Mouse (Mus musculus) stomach, postnatal 0 days (tissue): Measurements from ENCODE around the gene Wdr31. TPM values are rescaled to one million over a fixed set of nuclear protein-coding genes. Genes with fewer than 3 reads are reported as not detected.

ENCODE experiments used
- ATAC-seq: fragments of 200-750 bp; cut with Nextera tagmentation; 2 replicates; pipeline ENCODE4 v1.8.0; 2017; ENCODE audit not compliant: low FRiP score, low TSS enrichment
- DNase-seq: peaks from one replicate; pipeline ENCODE4 v3.0.0-alpha.2; 2016; ENCODE audit warnings: low spot score
- H3K27ac ChIP-seq: fragments of 300-500 bp; sonication (generic); replicated peaks from 2 replicates; pipeline ENCODE4 v1.5.1; 2014; ENCODE audit warnings: mild to moderate bottlenecking, control low read depth
- H3K27me3 ChIP-seq: fragments of 300-500 bp; sonication (generic); 2 replicates; pipeline ENCODE4 v1.6.1; 2014; ENCODE audit warnings: low read length; ENCODE audit not compliant: control insufficient read depth, insufficient read depth
- H3K36me3 ChIP-seq: fragments of 300-500 bp; sonication (generic); 2 replicates; pipeline ENCODE4 v1.6.1; 2014; ENCODE audit warnings: low read length, mixed read lengths; ENCODE audit not compliant: control insufficient read depth, insufficient read depth
- H3K4me1 ChIP-seq: fragments of 300-500 bp; sonication (generic); replicated peaks from 2 replicates; pipeline ENCODE4 v1.6.1; 2014; ENCODE audit warnings: antibody characterized with exemption; ENCODE audit not compliant: control insufficient read depth, insufficient read depth
- H3K4me2 ChIP-seq: fragments of 300-500 bp; sonication (generic); replicated peaks from 2 replicates; pipeline ENCODE4 v1.6.1; 2014; ENCODE audit warnings: low read depth, mild to moderate bottlenecking, control low read depth, moderate library complexity
- H3K4me3 ChIP-seq: fragments of 300-500 bp; sonication (generic); 2 replicates; pipeline ENCODE4 v1.5.1; 2014; ENCODE audit warnings: low read depth, low read length, control low read depth
- H3K9ac ChIP-seq: fragments of 300-500 bp; sonication (generic); 2 replicates; pipeline ENCODE4 v1.6.1; 2014; ENCODE audit warnings: mild to moderate bottlenecking, low read length, control low read depth, mixed read lengths
- H3K9me3 ChIP-seq: fragments of 300-500 bp; sonication (generic); 2 replicates; pipeline ENCODE4 v1.6.1; 2016; ENCODE audit warnings: low read length; ENCODE audit not compliant: control insufficient read depth
- CTCF ChIP-seq: IDR thresholded peaks from 2 replicates; pipeline ENCODE4 v1.5.1; 2016; ENCODE audit warnings: antibody characterized with exemption, low read depth, mild to moderate bottlenecking, moderate library complexity
- EP300 ChIP-seq: optimal IDR thresholded peaks from 2 replicates; pipeline ENCODE3; 2016; ENCODE audit warnings: antibody characterized with exemption
- WGBS: fragments of 180-500 bp; shearing (Covaris S2); extraction: QIAGEN DNeasy Blood & Tissue Kit; methylation state at CpG from one replicate; pipeline ENCODE4 v1.1.7; 2014; 5-methylcytosine and 5-hydroxymethylcytosine counted together
- polyA plus RNA-seq: library from polyadenylated mRNA; unstranded; fragments of >200 nt; fragmentation: Nextera tagmentation; extraction: Ambion mirVana; gene quantifications from 2 replicates; pipeline ENCODE4 v1.2.1, GENCODE M21; 2015

The Wdr31 gene
- polyA plus RNA-seq, 1 experiment from 2014 or later = 2.3 TPM

- WGBS = 78% methylated on average over 11 of the region's 11 CpGs
- ATAC-seq = no peak
- no peaks in the 10 kb centered on the region for H3K4me1 ChIP-seq
- no peaks in the 10 kb centered on the region for H3K9me3 ChIP-seq
- peaks cover 35% of the 10 kb centered on the region for H3K36me3 ChIP-seq
- H3K4me2 ChIP-seq = no peak overlapping the region
- H3K9ac ChIP-seq = no peak overlapping the region
- TF ChIP-seq CTCF = no peak
- TF ChIP-seq EP300 = no peak
- no peaks in the 10 kb centered on the region for H3K27me3 ChIP-seq
- no peak overlapping the region for H3K4me3 ChIP-seq
- no peak for DNase-seq
- no peak overlapping the region for H3K27ac ChIP-seq
These were observed 39.2 kb upstream of the Wdr31 start for GRCm38 (mm10) chr4:62509946-62510345.

GRCm38 (mm10) chr4:62508839-62509238, 38.1 kb upstream of the Wdr31 start:
- ATAC-seq (no peak), DNase-seq (no peak)
- Histone ChIP-seq H3K27me3 (no peaks in the 10 kb centered on the region), H3K9me3 (no peaks in the 10 kb centered on the region), H3K9ac (no peak overlapping the region), H3K36me3 (peaks cover 35% of the 10 kb centered on the region), H3K27ac (0 out of 2 replicates have a peak overlapping the region, but pooled peaks have one; percentile 13), H3K4me2 (no peak overlapping the region), H3K4me3 (no peak overlapping the region), H3K4me1 (no peaks in the 10 kb centered on the region)
- 83% methylated on average over 5 of the region's 5 CpGs for WGBS
- TF ChIP-seq EP300 (no peak), CTCF (no peak)

GRCm38 (mm10) chr4:62506798-62507197, 36.1 kb upstream of the Wdr31 start:
- Histone ChIP-seq H3K4me3 (no peak overlapping the region), H3K27me3 (no peaks in the 10 kb centered on the region), H3K4me1 (0 out of 2 replicates have a peak, but pooled peaks cover 3% of the 10 kb centered on the region), H3K9ac (no peak overlapping the region), H3K27ac (no peak overlapping the region), H3K36me3 (peaks cover 25% of the 10 kb centered on the region), H3K9me3 (no peaks in the 10 kb centered on the region), H3K4me2 (no peak overlapping the region)
- ATAC-seq (no peak), DNase-seq (peak; percentile 55)
- 58% methylated on average over 2 of the region's 2 CpGs for WGBS
- peak; percentile 68 for TF ChIP-seq CTCF
- TF ChIP-seq EP300 = no peak

GRCm38 (mm10) chr4:62505991-62506390, 35.3 kb upstream of the Wdr31 start:
- no peaks in the 10 kb centered on the region for H3K27me3 ChIP-seq
- H3K27ac ChIP-seq = no peak overlapping the region
- H3K4me1 ChIP-seq = peaks cover 5% of the 10 kb centered on the region; the same call in 1 of the 2 replicates
- H3K9ac ChIP-seq = no peak overlapping the region
- peaks cover 20% of the 10 kb centered on the region for H3K36me3 ChIP-seq
- H3K4me3 ChIP-seq = no peak overlapping the region
- no peaks in the 10 kb centered on the region for H3K9me3 ChIP-seq
- ATAC-seq (no peak), DNase-seq (no peak)
- H3K4me2 ChIP-seq = no peak overlapping the region
- TF ChIP-seq CTCF (no peak), EP300 (no peak)
- 73% methylated on average over 3 of the region's 3 CpGs for whole genome bisulfite sequencing

- Histone ChIP-seq H3K27me3 (no peaks in the 10 kb centered on the region), H3K9ac (peak within 1 kb of the TSS; percentile 82), H3K4me1 (peaks cover 7% of the 10 kb centered on the region; the same call in 1 of the 2 replicates), H3K9me3 (no peaks in the 10 kb centered on the region), H3K36me3 (peaks cover 15% of the 10 kb centered on the region), H3K27ac (peak within 1 kb of the TSS; percentile 91), H3K4me3 (peak within 1 kb of the TSS; percentile 72), H3K4me2 (peak within 1 kb of the TSS; percentile 66)
- DNase-seq (no peak), ATAC-seq (no peak)
- TF ChIP-seq CTCF = no peak
- TF ChIP-seq EP300 = no peak
- WGBS = 55% methylated on average over 3 of the region's 3 CpGs
These were observed 32.8 kb upstream of the Wdr31 start, which contains the start of gene Hdhd3 for GRCm38 (mm10) chr4:62503374-62503970. Gene Hdhd3, minus strand, starts transcription at chr4:62503467.

GRCm38 (mm10) chr4:62502969-62503368, 32.3 kb upstream of the Wdr31 start:
- 47% methylated on average over 7 of the region's 7 CpGs for WGBS
- Histone ChIP-seq H3K27me3 (no peaks in the 10 kb centered on the region), H3K4me1 (peaks cover 7% of the 10 kb centered on the region; the same call in 1 of the 2 replicates), H3K4me2 (no peak overlapping the region), H3K27ac (peak overlapping the region; percentile 91), H3K9me3 (no peaks in the 10 kb centered on the region), H3K4me3 (no peak overlapping the region), H3K36me3 (peaks cover 12% of the 10 kb centered on the region), H3K9ac (no peak overlapping the region)
- no peak for TF ChIP-seq CTCF
- TF ChIP-seq EP300 = no peak
- ATAC-seq (peak; percentile 49), DNase-seq (peak; percentile 84)
